Mouse (Mus musculus) olfactory bulb, adult 2 months (tissue): Measurements from ENCODE around the gene Vezt. TPM values are rescaled to one million over a fixed set of nuclear protein-coding genes. Genes with fewer than 3 reads are reported as not detected.
A peak's percentile ranks its signal among the peaks of the same experiment; 100 is the strongest.

Source experiments
- H3K27ac ChIP-seq: fragments of 200-500 bp; 2 replicates; pipeline ENCODE4 v1.5.1; 2012; ENCODE audit warnings: low read depth, low read length; ENCODE audit not compliant: insufficient read depth
- H3K4me1 ChIP-seq: fragments of 200-500 bp; 2 replicates; pipeline ENCODE4 v1.6.1; 2012; ENCODE audit warnings: low read length; ENCODE audit not compliant: control insufficient read depth, insufficient read depth
- H3K4me3 ChIP-seq: fragments of 200-500 bp; 2 replicates; pipeline ENCODE4 v1.5.1; 2012; ENCODE audit warnings: mild to moderate bottlenecking, low read depth, low read length, moderate library complexity; ENCODE audit not compliant: insufficient read depth
- CTCF ChIP-seq: fragments of 200-500 bp; IDR thresholded peaks from 2 replicates; pipeline ENCODE4 v1.5.1; 2012; ENCODE audit warnings: low read depth, mild to moderate bottlenecking, low read length, moderate library complexity; ENCODE audit not compliant: insufficient read depth
- POLR2A ChIP-seq: fragments of 200-500 bp; IDR thresholded peaks from 2 replicates; pipeline ENCODE4 v1.6.1; 2012; ENCODE audit warnings: mild to moderate bottlenecking, low read depth, low read length, moderate library complexity; ENCODE audit not compliant: insufficient read depth
- WGBS: fragments of 180-500 bp; shearing (Covaris S2); methylation state at CpG from one replicate; pipeline ENCODE4 v1.1.7; 2018; 5-methylcytosine and 5-hydroxymethylcytosine counted together
- polyA plus RNA-seq: library from polyadenylated mRNA; stranded (reverse); fragments of >200 nt; gene quantifications from 2 replicates; pipeline ENCODE4 v1.2.4, GENCODE M21; 2012; ENCODE audit warnings: low replicate concordance; ENCODE audit not compliant: missing spikeins, insufficient read depth, insufficient read length

Gene Vezt
- polyA plus RNA-seq, 1 experiment, result not detected

DNA sequence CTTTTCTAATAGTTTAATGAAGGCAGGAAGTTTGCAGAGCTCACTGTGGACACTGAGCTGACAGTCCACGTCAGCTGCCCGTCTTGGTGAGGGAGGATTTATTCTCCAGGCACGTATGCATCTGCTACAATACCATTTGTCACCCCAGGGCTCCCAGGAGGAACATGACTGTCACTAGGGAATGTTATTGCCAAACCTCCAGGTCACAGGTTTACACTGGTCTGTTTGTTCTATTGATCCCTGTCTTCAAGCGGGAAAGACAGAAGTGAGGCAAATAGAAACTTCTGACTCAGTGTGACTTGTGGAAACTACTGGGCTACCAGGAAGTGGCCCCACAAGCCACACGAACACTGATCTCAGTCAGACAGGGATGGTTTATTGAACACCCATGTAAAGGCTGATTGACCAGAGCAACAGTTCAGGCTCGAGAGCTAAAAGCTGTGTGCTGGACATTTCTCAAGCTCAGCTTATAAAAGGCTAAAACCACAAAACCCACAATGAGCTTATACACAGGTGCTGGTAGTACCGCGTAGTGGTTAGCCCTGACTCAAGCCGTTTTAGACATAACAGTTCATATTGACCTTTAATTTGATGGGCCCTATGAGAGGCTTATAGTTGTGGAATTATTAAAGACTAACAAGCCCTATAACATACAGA is 89.6 kb downstream of the Vezt start:
- H3K27ac ChIP-seq, result no peak overlapping the region
- no peak overlapping the region for H3K4me3 ChIP-seq
- H3K4me1 ChIP-seq, result peaks cover 8% of the 10 kb centered on the region
- WGBS, result 80% methylated on average over 9 of the region's 9 CpGs
- TF ChIP-seq CTCF, result no peak
- no peak for TF ChIP-seq POLR2A

DNA sequence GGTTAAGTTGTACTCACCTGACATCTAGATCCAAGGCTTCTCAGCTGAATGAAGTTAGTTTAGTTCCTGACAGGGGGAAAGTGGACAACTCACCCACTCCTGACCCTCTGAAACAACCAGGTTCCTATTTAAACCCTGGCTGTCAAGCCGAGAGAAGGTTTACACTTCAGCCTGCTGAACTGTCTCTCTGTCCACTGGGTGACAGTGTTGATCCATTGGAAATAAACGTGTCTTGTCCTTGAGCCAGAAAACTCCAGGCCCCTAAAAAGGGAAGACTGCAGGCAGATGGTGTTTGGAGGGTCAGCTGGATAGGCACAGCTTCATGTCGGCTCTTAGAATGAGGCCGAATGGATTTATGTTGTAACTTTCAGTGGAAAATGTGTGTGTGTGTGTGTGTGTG is 90.3 kb downstream of the Vezt start:
- no peak for TF ChIP-seq POLR2A
- no peak overlapping the region for H3K27ac ChIP-seq
- no peak overlapping the region for H3K4me3 ChIP-seq
- H3K4me1 ChIP-seq, result peaks cover 8% of the 10 kb centered on the region
- WGBS, result 36% methylated on average over 4 of the region's 4 CpGs

DNA sequence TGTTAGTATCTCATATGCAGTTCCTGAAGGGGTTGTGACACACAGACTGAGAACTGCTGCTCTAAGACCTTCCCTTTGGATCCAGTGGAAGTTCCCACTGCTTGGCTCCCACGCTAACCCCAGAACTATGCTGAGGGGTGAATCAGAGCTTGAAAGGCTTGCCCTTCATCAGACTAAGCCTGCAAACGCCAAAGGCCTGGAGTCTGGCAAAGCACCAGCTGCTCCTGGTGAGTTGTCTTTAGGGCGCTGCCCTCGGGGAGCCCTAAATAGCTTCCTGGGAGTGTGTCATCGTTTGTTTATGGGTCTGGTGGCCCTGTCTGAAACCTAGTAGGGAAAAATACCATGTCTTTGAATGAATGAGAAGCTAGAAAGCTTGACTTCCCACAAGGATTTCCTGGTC is 91.4 kb downstream of the Vezt start:
- 14% methylated on average over 5 of the region's 5 CpGs for WGBS
- peak overlapping the region; percentile 65 for H3K27ac ChIP-seq
- H3K4me1 ChIP-seq, result peaks cover 8% of the 10 kb centered on the region
- TF ChIP-seq POLR2A (no peak), CTCF (no peak)
- H3K4me3 ChIP-seq, result no peak overlapping the region

DNA sequence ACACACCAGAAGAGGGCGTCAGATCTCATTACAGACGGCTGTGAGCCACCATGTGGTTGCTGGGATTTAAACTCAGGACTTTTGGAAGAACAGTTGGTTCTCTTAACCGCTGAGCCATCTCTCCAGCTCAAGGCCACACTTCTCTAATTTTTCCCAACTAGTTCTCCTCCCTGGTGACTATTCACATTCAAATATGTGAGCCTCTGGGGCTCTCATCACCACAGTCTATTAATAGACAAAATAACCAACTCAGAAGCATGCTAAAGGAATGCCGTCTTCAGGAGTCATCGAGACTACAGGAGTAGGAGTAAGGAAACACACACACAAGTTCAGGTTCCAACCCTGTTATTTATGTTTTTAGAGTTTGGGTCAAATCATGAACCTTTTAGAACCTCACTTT is 95.3 kb downstream of the Vezt start:
- Histone ChIP-seq H3K27ac (no peak overlapping the region), H3K4me3 (no peak overlapping the region), H3K4me1 (peaks cover 10% of the 10 kb centered on the region)
- no peak for TF ChIP-seq CTCF
- TF ChIP-seq POLR2A, result no peak
- WGBS, result 75% methylated on average over 5 of the region's 5 CpGs

DNA sequence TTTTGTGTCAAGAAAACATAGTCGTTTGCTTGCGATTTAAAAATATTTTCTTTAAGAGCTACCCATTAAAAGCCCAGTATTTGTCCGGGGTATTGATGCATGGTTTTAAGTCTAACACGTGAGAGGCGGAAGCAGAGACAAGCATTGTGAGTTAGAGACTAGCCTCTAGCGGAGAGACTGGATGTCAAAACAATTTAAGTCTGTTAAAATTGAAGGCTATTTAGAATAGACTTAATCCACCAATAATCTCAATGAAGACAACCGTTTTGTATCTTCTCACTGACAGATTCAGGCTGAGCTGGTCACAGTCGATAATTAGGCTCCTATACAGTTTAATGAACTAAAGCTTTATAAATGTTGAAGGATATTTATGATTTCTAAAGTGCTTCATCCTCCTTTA is 95.9 kb downstream of the Vezt start:
- no peak overlapping the region for H3K4me3 ChIP-seq
- H3K4me1 ChIP-seq, result peaks cover 10% of the 10 kb centered on the region
- WGBS, result 80% methylated on average over 8 of the region's 8 CpGs
- no peak overlapping the region for H3K27ac ChIP-seq
- TF ChIP-seq CTCF (no peak), POLR2A (no peak)

DNA sequence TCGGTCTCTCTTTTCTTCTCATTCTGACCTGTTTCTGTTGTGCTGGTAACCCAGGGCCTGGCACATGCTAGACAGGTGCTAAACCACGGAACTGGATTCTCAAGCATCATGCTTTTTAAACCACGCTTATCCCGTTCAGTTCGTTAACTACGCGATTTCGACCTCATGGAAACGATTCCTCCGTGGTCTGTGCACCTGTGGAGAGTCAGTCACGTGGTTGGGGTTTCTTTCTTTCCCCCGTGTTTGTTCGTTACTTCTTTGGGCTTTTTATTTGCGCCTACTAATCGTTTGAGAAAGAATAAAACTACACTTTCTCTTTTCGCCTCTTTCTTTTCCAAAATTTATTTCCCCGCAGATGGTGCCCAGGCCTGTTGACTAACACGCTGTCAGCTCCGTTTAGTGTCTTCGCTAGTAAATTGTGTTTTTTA is 96.8 kb downstream of the Vezt start:
- TF ChIP-seq POLR2A (no peak), CTCF (no peak)
- WGBS, result 47% methylated on average over 20 of the region's 20 CpGs

DNA sequence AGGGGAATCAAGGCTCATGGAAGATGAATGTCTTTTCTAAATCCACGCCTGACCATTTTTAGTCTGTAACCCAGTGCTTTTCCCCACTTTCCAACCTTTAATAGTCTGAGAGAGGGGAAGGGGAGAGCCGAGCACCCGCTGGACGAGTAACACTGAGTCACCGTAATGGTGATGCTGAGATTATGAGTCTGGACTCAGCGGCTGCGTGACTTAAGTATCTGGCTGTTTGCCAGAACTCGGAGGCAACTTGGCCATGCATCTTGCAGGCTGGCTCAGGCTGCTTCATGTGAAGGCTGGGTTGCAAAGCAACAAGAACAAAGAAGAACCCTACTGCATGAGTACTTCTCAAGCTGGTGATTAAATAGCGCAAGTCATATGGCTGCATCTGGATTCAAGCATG is 101.6 kb downstream of the Vezt start:
- 16% methylated on average over 9 of the region's 9 CpGs for WGBS
- H3K27ac ChIP-seq, result no peak overlapping the region
- TF ChIP-seq CTCF, result no peak
- TF ChIP-seq POLR2A, result no peak
- H3K4me3 ChIP-seq, result no peak overlapping the region
- peaks cover 11% of the 10 kb centered on the region for H3K4me1 ChIP-seq

More for the DNA sequence above, 96.8 kb downstream of the Vezt start:
- H3K4me3 ChIP-seq, result no peak overlapping the region
- H3K4me1 ChIP-seq, result peaks cover 7% of the 10 kb centered on the region
- no peak overlapping the region for H3K27ac ChIP-seq

DNA sequence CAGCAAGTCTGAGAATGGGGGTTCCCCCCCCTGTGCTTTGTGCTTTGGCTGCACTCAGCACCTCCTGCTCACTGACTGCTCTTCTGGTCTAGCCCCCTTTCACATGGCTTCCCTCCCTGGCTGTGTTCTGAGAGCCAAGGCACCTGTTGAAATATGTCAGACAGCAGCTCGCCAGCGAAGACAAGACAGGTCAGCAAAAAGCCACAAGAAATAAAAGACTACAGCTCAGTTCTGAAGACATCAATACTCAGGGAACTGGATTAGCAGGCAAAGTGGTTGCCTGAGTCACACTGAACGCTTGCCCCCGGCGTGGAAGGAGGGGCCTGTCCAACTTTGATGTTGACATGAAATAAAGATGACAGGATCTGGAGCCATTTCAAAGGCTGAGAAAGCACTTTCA is 102.8 kb downstream of the Vezt start:
- TF ChIP-seq POLR2A (no peak), CTCF (no peak)
- no peak overlapping the region for H3K4me3 ChIP-seq
- no peak overlapping the region for H3K27ac ChIP-seq
- 84% methylated on average over 5 of the region's 5 CpGs for WGBS
- peaks cover 7% of the 10 kb centered on the region for H3K4me1 ChIP-seq

DNA sequence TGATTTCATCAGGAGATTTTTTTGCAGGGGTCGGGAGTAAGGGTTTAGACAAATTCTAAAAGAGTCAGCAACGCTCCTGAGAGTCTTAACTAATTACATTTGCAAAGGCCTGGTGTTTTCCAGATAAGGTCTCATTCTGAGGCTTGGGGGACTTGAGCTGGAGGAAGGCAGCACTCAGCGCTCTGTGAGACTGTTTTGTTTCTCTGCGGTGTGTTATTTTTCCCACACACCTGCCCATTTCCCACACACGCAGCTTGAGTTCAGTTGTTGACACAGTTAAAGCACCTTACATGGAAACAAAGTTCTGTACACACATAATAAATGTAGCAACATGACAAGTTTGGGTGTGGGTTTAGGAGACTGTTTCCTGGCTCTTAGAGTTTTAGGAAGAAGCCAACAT is 103.6 kb downstream of the Vezt start:
- Histone ChIP-seq H3K27ac (no peak overlapping the region), H3K4me3 (no peak overlapping the region), H3K4me1 (peaks cover 7% of the 10 kb centered on the region)
- no peak for TF ChIP-seq CTCF
- 52% methylated on average over 5 of the region's 5 CpGs for WGBS

DNA sequence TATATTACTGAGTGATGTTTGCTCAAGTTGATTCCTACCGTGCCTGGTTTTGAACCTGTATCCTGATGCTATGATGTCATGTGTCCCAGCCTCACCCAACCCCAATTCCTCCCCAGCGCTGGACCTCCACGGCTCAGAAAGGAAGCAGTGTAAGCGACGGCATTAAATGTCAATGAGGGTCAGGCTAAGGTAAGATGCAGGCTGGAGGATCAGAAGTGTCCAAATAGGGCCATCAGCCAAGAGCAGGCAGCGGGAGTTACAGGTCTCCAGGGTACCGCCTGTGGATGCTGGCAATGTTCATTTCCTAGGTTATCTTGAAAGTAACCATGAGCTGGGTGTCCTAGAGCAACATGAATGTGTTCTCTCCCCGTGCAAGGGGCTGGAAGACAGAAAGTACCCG is 104.2 kb downstream of the Vezt start:
- WGBS, result 72% methylated on average over 9 of the region's 9 CpGs
- no peak overlapping the region for H3K4me3 ChIP-seq
- peaks cover 7% of the 10 kb centered on the region for H3K4me1 ChIP-seq
- TF ChIP-seq CTCF, result no peak
- no peak for TF ChIP-seq POLR2A
- no peak overlapping the region for H3K27ac ChIP-seq

DNA sequence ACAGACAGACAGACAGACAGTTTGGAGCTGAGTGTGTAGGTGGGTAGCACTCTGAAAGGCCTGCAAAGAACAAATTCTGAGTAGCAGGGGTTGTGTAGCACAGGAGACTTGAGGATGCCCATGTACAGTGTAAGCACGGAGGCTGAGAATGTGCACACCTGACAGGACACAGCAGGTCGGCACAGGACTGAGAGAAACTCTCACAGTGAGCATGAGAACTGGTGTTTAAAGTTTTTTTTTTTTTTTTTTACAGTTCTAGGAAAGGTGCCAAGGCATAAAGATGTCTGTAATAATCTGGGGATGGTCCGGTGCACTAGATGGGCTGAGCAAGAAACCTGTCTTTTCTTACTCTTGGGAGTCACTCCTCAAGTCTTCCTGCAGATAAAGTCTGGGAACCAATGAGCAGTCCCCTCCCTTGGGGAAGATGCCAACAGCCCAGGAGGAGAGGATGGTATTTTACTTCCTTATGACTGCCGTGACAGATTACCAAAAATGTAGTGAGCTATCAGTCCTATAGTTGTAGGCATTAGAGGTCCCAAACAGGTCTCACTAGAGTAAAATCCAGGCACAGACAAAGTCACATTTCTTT is 105.3 kb downstream of the Vezt start:
- peaks cover 7% of the 10 kb centered on the region for H3K4me1 ChIP-seq
- 86% methylated on average over 4 of the region's 4 CpGs for WGBS
- H3K27ac ChIP-seq, result no peak overlapping the region
- H3K4me3 ChIP-seq, result no peak overlapping the region
- no peak for TF ChIP-seq POLR2A
- no peak for TF ChIP-seq CTCF
